Mouse (Mus musculus) MEL (cell line): ENCODE data around the gene Olfr764-ps1.

Source experiments
- BHLHE40 ChIP-seq: IDR thresholded peaks from 2 replicates; pipeline ENCODE4 v1.6.1; 2012; ENCODE audit warnings: low read depth, mild to moderate bottlenecking, inconsistent platforms, low read length, improper control_type of control experiment, borderline replicate concordance
- CHD2 ChIP-seq: IDR thresholded peaks from 2 replicates; pipeline ENCODE4 v1.6.1; 2011; ENCODE audit warnings: low read length, improper control_type of control experiment
- CTCF ChIP-seq, 3 experiments: IDR thresholded peaks in 2 of 3; conservative IDR thresholded peaks in 1 of 3; 2 replicates each; pipeline ENCODE4 v1.5.1; 2011 to 2012; ENCODE audit warnings: low read length in 3 of 3, low read depth in 2 of 3, mild to moderate bottlenecking in 2 of 3, improper control_type of control experiment in 1 of 3, inconsistent platforms in 1 of 3, mixed read lengths in 1 of 3, moderate library complexity in 1 of 3; ENCODE audit not compliant: control insufficient read depth in 1 of 3, insufficient read depth in 1 of 3, poor library complexity in 1 of 3, severe bottlenecking in 1 of 3
- EP300 ChIP-seq, 2 experiments: IDR thresholded peaks; 2 replicates each; pipeline ENCODE4 v1.6.1; 2011; ENCODE audit warnings: improper control_type of control experiment in 2 of 2, low read length in 2 of 2, low read depth in 1 of 2, mild to moderate bottlenecking in 1 of 2
- GABPA ChIP-seq: IDR thresholded peaks from 2 replicates; pipeline ENCODE4 v1.6.1; 2012; ENCODE audit warnings: low read depth, mild to moderate bottlenecking, inconsistent platforms, low read length, improper control_type of control experiment, moderate library complexity
- MEF2A ChIP-seq: IDR thresholded peaks from 2 replicates; pipeline ENCODE4 v1.6.1; 2014; ENCODE audit warnings: low read depth, mild to moderate bottlenecking, inconsistent platforms, low read length, improper control_type of control experiment; ENCODE audit not compliant: poor library complexity, insufficient replicate concordance, severe bottlenecking; ENCODE audit errors: extremely low read depth
- POLR2A ChIP-seq, 2 experiments: IDR thresholded peaks; 2 replicates each; pipeline ENCODE4 v1.6.1; 2011 to 2012; ENCODE audit warnings: low read length in 2 of 2, mild to moderate bottlenecking in 2 of 2, control low read depth in 1 of 2, improper control_type of control experiment in 1 of 2, low read depth in 1 of 2, moderate library complexity in 1 of 2; ENCODE audit not compliant: control insufficient read depth in 1 of 2, insufficient read depth in 1 of 2, poor library complexity in 1 of 2
- POLR2AphosphoS2 ChIP-seq: IDR thresholded peaks from 2 replicates; pipeline ENCODE4 v1.6.1; 2011; ENCODE audit warnings: low read length, improper control_type of control experiment
- RAD21 ChIP-seq: IDR thresholded peaks from 2 replicates; pipeline ENCODE4 v1.6.1; 2011; ENCODE audit warnings: mild to moderate bottlenecking, low read depth, low read length, improper control_type of control experiment
- RCOR1 ChIP-seq: IDR thresholded peaks from 2 replicates; pipeline ENCODE4 v1.6.1; 2012; ENCODE audit warnings: low read depth, mild to moderate bottlenecking, inconsistent platforms, low read length, improper control_type of control experiment

GRCm38 (mm10) chr10:128996523-128997040, 43.1 kb downstream of the Olfr764-ps1 start:
- TF ChIP-seq EP300 (IDR thresholded peaks at IDR 0.05; ENCODE audit: low read depth in 1 of 2, low read length in 2 of 2) (no peak), RAD21 (no peak), BHLHE40 (no peak), POLR2A (IDR thresholded peaks at IDR 0.05; ENCODE audit: control insufficient read depth in 1 of 2, insufficient read depth in 1 of 2, low read depth in 1 of 2, low read length in 2 of 2, poor library complexity in 1 of 2) (no peak), CTCF (IDR thresholded peaks at IDR 0.05 in 2 of 3, conservative IDR thresholded peaks at IDR 0.05 in 1 of 3; ENCODE audit: control insufficient read depth in 1 of 3, insufficient read depth in 1 of 3, low read depth in 2 of 3, low read length in 3 of 3, poor library complexity in 1 of 3, severe bottlenecking in 1 of 3) (no peak), GABPA (no peak), MEF2A (no peak), RCOR1 (no peak), CHD2 (no peak), POLR2AphosphoS2 (no peak)
